Mouse (Mus musculus): ENCODE results near the gene Zbtb22. TPM values are rescaled to one million over a fixed set of nuclear protein-coding genes. Genes with fewer than 3 reads are reported as not detected.
"Not testable (repeated sequence)": the region's sequence is repeated elsewhere in the genome, so short reads cannot be mapped to it uniquely, and the experiment has no call there.

Gene Zbtb22
- total RNA-seq, 2 experiments from 2014 or later = 20.1 to 20.6 TPM

DNA sequence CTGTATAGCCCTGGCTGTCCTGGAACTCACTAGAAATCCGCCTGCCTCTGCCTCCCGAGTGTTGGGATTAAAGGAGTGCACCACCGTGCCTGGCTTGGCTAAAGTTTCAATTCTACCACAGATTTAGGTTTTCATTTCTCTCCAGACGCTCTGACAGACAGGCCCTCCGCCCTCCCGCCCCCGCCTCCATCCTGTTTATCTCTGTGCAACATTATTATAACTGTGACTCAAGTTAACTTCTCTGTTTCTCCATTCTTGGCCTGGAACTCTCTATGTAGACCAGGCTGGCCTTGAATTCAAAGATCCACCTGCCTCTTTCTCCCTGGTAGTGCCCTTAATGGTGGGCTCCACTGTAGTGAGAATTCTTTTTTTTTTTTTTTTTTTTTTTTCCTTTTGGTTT, 13.2 kb upstream of the Zbtb22 start:
- no peak for DNase-seq
- intact Hi-C loops (cut with DNase I) = loop anchor here (2.0 kb wide), 1 partner anchor 18 kb away; no protein-coding TSS in a partner anchor

DNA sequence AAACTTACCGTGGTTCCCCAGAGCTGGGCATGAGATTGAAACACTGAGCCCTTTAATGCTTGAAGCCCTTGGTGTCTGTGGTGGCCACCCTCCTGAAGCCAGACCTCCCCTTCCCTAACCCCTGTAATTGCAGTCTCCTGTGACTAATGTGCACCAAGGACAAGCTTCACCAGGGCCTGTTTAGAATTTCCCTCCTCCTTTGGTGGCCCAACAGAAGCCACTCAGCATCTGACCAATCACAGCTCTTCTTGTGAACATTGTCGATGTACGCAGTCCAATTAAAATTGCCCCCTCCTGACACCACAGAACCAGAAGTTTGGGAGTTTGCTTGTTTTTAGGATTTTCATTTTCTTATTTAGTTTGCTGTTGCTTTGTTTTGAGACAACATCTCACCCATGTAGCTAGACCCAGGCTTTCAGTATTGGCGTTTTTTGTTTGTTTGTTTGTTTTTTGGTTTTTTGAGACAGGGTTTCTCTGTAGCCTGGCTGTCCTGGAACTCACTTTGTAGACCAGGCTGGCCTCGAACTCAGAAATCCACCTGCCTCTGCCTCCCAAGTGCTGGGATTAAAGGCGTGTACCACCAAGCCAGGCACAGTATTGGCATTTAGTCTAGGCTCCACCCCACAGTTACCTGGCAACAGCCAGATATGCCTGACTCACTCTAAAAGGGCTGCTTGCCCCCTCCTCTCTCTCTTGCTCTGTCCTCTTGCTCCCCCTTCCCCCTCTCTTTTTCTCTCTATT, 11.6 kb upstream of the Zbtb22 start:
- not testable (repeated sequence) for DNase-seq
- intact Hi-C loops (cut with DNase I) = loop anchor here (2.0 kb wide), 1 partner anchor 17 kb away; no protein-coding TSS in a partner anchor

DNA sequence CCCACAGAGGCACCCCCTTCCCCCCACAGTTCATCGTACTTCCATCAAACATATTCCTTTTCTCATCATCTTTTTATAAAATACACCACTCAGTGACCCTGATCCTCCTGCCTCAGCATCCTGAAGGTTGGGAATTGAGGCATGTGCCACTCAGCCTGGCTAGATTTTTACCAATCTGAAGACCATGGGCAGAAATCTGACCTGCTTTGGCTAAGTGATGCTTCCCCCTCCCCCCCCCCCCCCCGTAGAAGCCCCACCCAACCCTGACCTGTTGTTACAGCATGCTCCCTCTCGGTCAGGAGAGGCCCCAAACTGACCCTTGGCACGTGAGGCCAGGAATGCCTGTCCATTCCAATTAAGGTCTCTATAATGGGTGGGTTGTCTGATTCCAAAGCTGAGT, 10.9 kb upstream of the Zbtb22 start, which contains the start of gene Platr17:
Gene Platr17, plus strand, starts transcription at position 301 of the 400 bp plus-strand sequence.
- DNase-seq; intact Hi-C loops (cut with DNase I): not testable (repeated sequence)

DNA sequence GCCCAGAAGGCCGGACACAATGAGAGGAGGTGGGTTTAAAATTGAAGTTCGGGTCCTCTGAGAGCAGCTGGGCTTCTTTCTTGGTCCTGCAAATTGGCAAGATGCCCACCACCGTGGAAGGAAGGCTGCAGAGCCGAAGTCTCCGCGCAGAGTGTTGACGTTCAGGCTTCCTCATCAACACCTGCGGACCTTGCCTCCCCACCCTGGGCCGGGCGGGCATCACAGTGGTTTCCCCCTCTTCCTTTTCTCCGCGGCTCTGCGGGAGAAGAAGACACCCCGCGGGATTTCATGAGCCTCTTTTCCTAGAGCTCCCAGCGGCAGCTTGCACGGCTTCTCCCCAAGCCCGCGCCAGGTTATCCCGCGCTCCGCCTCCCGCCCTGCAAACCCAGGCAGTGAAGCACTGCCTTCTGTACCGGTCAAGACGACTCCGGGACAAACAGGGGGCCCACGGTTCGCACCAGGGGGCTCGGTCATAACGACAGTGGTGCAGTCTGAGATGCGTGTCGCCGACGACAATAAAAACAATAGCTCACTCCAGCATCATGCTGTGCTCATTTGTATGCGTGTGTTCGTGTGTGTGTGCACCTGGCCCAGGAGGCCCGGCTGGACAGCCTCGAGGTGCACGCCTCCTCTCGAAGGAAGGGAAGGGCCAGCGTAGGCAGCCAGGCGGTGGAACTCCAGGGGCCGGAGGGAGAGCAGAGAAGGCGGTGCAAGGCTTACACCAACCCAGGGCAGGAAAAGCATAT, 7.2 kb upstream of the Zbtb22 start:
- peak; percentile 34 to 41 for DNase-seq
- intact Hi-C loops (cut with DNase I) = no loop called here

DNA sequence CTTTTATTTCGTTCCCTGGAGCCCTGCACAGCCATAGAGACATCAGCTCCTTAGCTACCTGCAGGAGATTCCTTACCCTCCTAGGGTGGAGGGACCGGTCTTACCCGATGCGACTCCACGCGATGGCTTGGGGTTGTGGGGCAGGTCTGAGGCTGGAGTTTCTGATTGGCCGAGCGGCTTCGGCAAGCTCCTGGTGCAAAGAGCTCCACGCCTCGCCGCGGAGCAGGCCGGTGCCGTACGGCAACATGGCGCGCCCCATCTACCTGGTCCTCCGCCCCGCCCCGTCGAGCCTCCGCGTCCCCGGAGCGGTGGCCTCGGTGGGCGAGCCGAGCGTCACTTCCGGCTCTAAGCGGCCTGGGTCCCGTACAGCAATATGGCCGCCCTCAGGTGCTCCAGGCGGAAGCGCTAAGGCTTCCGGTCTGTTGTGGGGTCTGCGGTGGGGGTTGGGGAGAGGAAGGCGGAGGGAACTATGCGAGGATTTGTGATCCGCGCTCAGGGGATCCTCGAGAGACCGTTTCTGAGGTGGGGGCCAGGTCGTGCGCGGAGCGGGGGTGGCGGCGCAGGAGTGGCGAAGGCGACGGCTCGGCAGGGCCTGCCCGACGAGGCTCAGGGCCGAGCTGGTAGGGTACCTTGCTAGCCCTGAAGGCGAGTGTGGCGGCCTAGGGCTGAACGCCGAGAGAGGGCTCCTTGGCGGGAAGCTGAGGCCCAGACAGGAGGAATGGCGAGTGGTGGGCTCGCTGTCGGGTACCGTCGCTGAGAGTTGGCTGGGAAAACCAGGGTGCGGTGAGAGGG, 6.4 kb upstream of the Zbtb22 start, which contains the start of gene Daxx:
Gene Daxx, plus strand, starts transcription at position 338 of the 792 bp plus-strand sequence.
- DNase-seq = peak; percentile 99 to 100
- intact Hi-C loops (cut with DNase I) = no loop called here

DNA sequence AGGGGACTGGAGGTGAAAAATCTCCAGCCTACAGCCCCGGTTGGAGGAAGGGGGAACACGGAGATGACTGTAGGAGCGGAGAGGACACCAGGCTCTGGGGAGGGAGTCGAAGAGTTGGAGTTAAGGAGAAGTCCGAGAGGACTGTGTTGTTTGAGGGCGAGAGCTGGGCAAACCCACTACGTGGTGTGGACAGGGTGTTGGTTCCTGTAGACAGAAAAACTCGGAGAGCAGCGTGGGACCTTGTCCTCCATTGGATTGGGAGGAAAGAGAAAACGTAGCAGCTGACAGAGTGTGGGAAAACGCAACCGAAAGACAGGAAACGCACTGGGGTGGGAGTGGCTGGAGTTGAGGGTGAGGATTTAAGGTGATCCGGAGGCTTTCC, 5.8 kb upstream of the Zbtb22 start:
- DNase-seq = peak; percentile 56 to 60
- intact Hi-C loops (cut with DNase I) = no loop called here

DNA sequence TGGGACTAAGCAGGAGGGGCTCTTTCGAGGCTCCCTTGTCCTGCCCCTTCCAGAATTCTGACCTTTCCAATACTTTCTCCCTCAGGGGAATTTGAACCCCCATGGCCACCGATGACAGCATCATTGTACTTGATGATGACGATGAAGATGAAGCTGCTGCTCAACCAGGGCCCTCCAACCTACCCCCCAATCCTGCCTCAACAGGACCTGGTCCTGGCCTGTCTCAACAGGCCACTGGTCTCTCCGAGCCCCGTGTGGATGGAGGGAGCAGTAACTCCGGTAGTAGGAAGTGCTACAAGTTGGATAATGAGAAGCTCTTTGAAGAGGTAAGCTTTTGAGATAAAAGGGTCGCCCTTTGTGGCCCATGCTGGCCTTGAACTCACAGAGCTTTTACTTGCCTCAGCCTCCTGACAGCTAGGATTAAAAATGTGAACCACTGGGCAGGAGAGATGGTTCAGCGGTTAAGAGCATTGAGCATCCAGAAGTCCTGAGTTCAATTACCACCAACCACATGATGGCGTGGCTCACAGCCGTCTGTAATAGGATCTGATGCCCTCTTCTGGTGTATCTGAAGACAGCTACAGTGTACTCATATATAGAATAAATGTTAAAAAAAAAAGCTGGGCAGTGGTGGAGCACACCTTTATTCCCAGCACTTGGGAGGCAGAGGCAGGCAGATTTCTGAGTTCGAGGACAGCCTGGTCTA, 5.2 kb upstream of the Zbtb22 start:
- intact Hi-C loops (cut with DNase I) = no loop called here
- no peak for DNase-seq

DNA sequence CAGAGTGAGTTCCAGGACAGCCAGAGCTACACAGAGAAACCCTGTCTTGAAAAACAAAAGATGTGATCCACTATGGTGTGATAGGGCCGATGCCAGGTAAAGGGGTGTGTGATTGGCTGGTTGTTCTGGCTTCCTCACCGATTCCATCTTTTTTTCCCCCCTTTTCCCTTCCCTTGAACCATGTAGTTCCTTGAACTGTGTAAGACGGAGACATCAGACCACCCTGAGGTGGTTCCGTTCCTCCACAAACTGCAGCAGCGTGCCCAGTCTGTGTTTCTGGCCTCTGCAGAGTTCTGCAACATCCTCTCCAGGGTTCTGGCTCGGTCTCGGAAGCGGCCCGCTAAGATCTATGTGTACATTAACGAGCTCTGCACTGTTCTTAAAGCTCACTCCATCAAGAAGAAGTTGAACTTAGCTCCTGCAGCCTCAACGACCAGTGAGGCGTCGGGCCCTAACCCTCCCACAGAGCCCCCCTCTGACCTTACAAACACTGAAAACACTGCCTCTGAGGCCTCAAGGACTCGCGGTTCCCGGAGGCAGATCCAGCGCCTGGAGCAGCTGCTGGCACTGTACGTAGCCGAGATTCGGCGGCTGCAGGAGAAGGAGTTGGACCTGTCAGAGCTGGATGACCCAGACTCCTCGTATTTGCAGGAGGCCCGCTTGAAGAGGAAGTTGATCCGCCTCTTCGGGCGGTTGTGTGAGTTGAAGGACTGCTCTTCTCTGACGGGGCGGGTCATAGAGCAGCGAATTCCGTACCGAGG, 4.5 kb upstream of the Zbtb22 start:
- intact Hi-C loops (cut with DNase I) = no loop called here
- DNase-seq = no peak

DNA sequence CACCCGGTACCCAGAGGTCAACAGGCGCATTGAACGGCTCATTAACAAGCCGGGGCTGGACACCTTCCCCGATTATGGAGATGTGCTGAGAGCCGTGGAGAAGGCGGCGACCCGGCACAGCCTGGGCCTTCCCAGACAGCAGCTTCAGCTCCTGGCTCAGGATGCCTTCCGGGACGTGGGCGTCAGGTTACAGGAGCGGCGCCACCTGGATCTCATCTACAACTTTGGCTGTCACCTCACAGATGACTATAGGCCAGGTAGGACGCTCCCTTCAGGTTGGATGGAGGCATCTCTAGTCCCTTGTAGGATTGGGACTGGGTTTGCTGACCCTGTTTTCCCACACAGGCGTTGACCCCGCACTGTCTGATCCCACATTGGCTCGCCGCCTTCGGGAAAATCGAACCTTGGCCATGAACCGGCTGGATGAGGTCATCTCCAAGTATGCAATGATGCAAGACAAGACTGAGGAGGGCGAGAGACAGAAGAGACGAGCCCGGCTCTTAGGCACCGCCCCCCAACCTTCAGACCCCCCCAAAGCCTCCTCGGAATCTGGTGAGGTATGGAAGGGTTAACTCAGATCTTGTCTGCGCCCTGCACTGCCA, 3.8 kb upstream of the Zbtb22 start:
- intact Hi-C loops (cut with DNase I) = no loop called here

DNA sequence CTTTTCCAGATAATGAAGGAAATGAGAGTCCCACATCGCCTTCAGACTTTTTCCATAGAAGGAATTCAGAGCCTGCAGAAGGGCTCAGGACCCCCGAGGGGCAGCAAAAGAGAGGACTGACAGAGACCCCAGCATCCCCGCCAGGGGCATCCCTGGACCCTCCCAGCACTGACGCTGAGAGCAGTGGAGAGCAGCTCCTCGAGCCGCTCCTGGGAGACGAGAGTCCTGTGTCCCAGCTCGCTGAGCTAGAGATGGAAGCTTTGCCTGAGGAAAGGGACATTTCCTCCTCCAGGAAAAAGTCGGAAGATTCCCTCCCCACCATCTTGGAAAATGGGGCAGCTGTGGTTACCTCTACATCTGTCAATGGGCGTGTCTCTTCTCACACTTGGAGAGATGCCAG, 2.4 kb upstream of the Zbtb22 start:
- DNase-seq = no peak
- intact Hi-C loops (cut with DNase I) = no loop called here

More for the DNA sequence above, 3.8 kb upstream of the Zbtb22 start:
- DNase-seq = no peak

DNA sequence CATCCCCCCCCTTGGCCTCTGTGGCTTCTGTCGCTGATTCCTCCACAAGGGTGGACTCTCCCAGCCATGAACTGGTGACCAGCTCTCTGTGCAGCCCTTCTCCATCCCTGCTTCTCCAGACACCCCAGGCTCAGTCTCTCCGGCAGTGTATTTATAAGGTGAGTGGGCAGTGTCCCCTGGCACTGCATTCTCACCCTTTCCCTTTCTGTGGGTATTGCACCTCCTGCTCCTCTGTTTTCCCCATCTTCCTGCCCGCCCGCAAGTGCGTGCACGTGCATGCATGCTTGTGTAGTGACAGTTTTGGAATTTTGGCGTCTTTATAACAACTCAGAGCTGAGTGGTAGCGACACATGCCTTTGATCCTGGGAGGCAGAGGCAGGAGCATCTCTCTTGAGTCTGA, 1.8 kb upstream of the Zbtb22 start:
- DNase-seq = no peak
- intact Hi-C loops (cut with DNase I) = no loop called here

DNA sequence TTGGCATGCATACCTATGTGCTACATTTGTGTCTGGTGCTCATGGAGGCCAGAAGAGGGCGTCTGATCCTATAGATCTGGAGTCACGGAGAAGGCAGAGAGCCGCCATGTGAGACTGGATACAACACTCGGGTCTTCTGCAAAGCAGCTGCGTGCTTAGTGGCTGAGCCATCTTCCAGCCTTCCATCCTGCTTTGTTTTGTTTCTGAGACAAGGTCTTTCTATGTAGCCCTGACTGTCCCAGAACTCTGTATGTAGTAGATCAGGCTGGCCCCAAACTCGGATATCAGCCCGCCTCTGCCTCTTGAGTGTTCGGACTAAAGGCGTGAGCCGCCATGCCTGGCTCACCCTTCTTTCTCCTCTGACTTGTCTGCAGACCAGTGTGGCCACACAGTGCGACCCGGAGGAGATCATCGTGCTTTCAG, 724 bp upstream of the Zbtb22 start:
- DNase-seq = no peak
- intact Hi-C loops (cut with DNase I) = no loop called here

DNA sequence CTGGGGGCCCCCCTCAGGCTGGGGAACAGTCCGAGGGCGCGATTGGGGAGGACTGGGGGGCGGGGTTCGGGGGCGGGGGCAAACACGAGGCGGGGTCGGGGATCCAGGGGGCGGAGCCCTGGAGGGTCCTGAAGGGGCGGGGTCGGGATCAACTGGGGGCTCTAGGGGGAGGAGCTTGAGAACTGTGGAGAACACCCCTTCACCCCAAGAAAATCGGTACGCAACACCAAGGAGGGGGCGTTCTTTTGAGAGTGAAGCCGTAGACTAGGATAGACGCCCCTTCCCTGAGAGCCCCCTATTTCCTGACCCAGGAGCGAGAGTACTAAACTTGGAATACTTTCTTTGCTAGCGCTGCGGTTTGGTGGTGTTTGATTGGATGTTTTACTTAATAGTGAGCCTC, 590 bp downstream of the Zbtb22 start:
- intact Hi-C loops (cut with DNase I) = no loop called here
- no peak for DNase-seq

DNA sequence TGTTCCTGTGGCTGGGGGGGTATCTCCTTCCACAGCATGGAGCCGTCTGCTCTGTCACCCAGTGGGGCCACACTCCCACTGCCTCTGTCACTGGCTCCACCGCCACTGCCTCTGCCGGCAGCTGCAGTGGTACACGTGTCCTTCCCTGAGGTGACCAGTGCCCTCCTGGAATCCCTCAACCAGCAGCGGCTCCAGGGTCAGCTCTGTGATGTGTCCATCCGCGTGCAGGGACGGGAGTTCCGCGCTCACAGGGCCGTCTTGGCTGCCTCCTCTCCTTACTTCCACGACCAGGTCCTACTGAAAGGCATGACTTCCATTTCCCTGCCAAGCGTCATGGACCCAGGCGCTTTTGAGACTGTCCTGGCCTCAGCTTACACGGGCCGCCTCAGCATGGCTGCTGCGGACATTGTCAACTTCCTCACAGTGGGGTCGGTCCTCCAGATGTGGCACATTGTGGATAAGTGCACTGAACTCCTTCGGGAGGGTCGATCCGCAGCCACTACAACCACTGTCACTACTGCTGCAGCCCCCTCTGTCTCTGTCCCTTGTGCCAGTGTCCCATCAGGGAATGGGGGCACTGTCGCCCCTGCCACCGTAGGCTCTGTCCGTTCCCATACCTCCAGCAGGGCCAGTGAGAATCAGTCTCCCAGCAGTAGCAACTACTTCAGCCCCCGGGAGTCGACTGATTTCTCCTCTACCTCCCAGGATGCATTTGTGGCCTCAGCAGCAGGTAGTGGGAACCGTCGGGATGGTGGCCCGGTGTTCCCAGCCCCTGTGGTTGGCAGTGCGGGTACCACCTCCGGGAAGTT, 1.3 kb downstream of the Zbtb22 start:
- intact Hi-C loops (cut with DNase I) = no loop called here
- no peak for DNase-seq

DNA sequence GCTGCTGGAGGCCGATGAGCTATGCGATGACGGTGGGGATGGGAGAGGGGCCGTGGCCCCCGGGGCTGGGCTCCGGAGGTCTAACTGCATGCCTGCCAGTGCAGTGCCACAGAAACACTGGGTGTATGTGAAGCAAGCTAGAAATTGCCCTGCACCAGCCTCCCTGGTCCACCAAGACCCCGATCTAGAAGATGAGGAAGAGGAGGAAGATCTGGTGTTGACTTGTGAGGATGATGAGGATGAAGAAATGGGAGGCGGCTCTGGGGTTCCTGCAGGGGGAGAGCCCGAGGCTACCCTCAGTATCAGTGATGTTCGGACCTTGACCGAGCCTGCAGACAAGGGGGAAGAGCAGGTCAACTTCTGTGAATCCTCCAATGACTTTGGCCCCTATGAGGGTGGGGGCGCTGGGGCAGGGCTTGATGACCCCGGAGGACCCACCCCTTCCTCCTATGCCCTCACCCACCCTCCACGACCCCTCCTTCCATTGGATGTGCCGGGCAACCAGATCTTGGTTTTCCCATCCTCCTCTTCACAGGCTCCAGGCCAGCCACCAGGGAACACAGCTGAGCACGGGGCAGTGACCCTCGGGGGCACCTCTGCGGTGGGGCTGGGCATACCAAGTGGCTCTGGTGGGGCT, 2.1 kb downstream of the Zbtb22 start:
- intact Hi-C loops (cut with DNase I) = no loop called here
- DNase-seq = no peak

DNA sequence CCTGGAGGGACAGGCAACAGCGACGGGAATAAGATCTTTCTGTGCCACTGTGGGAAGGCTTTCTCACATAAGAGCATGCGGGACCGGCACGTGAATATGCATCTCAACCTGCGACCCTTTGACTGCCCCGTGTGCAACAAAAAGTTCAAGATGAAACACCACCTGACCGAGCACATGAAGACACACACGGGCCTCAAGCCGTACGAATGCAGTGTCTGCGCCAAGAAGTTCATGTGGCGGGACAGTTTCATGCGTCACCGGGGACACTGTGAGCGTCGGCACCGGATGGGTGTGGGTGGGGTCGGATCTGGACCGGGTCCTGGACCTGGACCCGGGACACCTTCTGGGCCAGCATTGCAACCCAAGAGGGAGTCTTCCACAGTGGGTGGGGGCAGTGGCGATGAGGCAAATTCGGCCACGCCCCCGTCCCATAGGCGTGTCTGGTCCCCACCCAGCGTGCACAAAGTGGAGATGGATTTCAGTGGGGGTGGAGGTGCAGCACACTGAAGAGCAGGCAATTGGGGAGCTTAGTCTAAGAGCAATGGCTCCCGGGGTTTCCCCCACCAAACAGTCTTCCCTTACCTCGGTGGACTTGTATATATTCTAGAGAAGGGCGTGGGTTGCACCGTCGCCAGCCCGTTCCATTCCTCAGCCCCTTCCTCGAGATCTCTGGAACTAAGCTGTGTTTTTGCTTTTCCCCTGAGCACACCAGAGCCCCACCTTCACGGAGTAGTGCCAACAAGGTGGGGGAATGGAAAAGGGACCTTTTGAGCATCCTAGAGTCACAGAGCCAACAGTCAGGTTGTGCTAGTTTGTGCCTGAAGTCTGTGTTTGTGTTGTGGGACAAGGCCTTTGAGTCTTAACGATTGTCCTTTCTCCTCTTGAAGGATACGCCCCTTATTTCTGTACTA, 2.8 kb downstream of the Zbtb22 start:
- peak; percentile 55 to 59 for DNase-seq
- intact Hi-C loops (cut with DNase I) = no loop called here
